Mouse (Mus musculus): ENCODE data around the gene Il1rl1. TPM values are rescaled to one million over a fixed set of nuclear protein-coding genes. Genes with fewer than 3 reads are reported as not detected.

Gene Il1rl1
- not detected in 2 replicates for polyA plus RNA-seq (2012; ENCODE audit: insufficient read depth, insufficient read length, low replicate concordance, missing spikeins)

DNA sequence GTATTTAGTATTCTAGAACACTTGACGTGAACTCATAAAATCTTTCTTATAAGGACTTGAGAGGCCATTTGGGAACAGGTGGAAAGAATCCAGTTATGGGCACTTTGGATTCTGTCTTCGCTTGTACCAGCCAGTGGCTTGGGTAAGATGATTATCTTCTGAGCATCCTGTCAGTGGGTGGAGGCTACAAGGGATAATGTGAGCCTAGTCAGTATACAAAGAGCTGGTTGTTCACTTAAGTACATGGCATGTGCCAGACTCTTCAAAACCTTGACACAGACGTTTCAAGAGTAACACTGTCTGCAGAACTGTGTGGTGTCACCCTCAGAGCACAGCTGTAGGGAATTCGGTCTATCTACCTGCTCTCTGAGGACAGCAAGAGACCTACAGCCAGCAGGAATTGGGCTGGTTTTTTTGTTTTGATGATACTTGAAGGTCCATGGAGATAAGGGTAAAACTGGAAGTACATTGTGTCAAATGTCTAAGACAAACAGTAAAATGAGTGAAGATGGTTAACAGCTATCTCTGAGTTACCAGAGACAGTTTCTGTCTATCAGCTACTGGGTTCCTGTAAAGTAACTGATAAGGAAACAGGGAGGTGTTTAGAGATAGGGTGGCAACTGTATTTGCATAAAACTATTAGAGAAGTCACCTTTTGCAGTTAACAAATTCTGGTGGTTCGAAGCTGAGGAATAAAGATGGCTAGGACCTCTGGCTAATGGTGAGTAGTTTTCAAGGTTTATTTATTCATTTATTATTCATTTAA is at the start of gene Il1rl1:
Il1rl1 (plus strand) TSS at position 661 of the 766 bp plus-strand sequence.
- no peak within 1 kb of the TSS for H3K4me3 ChIP-seq (ENCODE audit: insufficient read depth, low read depth, low read length)
- H3K27ac ChIP-seq (ENCODE audit: insufficient read depth, low read depth, low read length), result no peak within 1 kb of the TSS
- H3K4me1 ChIP-seq (ENCODE audit: control insufficient read depth, insufficient read depth, low read length), result no peaks in the 10 kb centered on the region
- 83% methylated on average over 5 of the region's 5 CpGs for WGBS
- TF ChIP-seq POLR2A (IDR thresholded peaks at IDR 0.05; ENCODE audit: insufficient read depth, low read depth, low read length), result no peak
- no peak for TF ChIP-seq CTCF (IDR thresholded peaks at IDR 0.05; ENCODE audit: insufficient read depth, low read depth, low read length)

DNA sequence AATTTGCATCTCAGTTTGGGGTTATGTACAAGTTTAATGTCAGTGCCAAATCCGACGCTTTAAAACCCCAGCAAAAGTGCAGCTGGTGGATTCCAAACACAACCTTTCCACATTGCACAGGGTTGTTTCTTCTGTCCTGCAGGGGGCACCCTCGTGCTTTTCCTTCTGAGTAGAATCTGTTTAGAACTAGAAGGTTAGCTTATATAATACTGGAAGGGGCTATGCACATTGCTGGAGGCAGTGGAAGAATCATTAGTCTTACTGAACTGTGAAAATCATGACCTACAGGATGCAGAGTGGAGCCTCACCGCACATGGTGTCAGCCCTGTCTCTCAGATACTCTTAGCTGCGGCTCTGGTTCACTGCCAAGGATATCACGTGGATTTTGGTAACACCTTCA is 49.3 kb upstream of the Il1rl1 start:
- WGBS, result 57% methylated on average over 6 of the region's 6 CpGs
- Histone ChIP-seq H3K27ac (ENCODE audit: insufficient read depth, low read depth, low read length) (no peak overlapping the region), H3K4me1 (ENCODE audit: control insufficient read depth, insufficient read depth, low read length) (no peaks in the 10 kb centered on the region), H3K4me3 (ENCODE audit: insufficient read depth, low read depth, low read length) (no peak overlapping the region)
- TF ChIP-seq CTCF (IDR thresholded peaks at IDR 0.05; ENCODE audit: insufficient read depth, low read depth, low read length) (no peak), POLR2A (IDR thresholded peaks at IDR 0.05; ENCODE audit: insufficient read depth, low read depth, low read length) (no peak)

DNA sequence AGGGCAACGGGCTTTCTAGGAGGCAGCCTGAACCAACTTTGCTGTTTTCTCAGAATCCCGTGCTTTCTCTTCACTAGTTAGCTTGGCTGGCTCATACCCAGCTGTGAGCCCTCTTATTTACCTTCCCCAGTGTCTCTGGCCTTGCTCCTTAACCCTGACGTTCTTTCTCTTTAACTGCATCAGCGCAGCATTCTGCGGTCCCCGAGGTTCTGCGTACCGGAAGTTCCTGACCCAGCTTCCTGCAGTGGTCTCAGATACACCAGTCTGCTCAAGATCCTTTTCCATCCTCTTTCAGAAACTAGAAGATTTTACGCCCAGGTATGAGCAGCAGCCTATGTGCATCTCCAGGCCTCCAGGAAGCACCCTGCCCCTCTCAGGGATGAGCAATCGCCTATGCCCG is 48.4 kb upstream of the Il1rl1 start:
- H3K27ac ChIP-seq (ENCODE audit: insufficient read depth, low read depth, low read length), result no peak overlapping the region
- H3K4me1 ChIP-seq (ENCODE audit: control insufficient read depth, insufficient read depth, low read length), result no peaks in the 10 kb centered on the region
- TF ChIP-seq POLR2A (IDR thresholded peaks at IDR 0.05; ENCODE audit: insufficient read depth, low read depth, low read length) (no peak), CTCF (IDR thresholded peaks at IDR 0.05; ENCODE audit: insufficient read depth, low read depth, low read length) (no peak)
- H3K4me3 ChIP-seq (ENCODE audit: insufficient read depth, low read depth, low read length), result no peak overlapping the region
- WGBS, result 88% methylated on average over 11 of the region's 11 CpGs

DNA sequence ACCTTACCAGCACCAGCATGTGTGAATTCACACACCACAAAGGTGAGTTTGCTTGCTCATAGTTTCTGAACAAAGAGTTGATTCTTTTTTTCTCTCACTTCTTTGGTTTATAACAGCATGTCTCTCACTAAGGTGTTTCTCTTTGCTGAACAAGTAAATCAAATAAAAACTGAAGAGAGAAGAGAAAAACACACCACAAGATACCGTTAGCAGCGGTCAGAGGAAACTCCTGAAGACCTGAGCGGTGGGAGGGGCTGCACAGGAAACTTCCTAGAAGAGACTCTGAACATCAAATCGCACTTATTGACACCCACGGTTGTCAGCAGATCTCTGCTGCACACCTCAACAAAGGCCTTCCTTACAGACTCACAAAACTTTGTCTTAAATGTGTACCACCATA is 46.5 kb upstream of the Il1rl1 start:
- no peak for TF ChIP-seq CTCF (IDR thresholded peaks at IDR 0.05; ENCODE audit: insufficient read depth, low read depth, low read length)
- TF ChIP-seq POLR2A (IDR thresholded peaks at IDR 0.05; ENCODE audit: insufficient read depth, low read depth, low read length), result no peak
- no peaks in the 10 kb centered on the region for H3K4me1 ChIP-seq (ENCODE audit: control insufficient read depth, insufficient read depth, low read length)
- no peak overlapping the region for H3K27ac ChIP-seq (ENCODE audit: insufficient read depth, low read depth, low read length)
- no peak overlapping the region for H3K4me3 ChIP-seq (ENCODE audit: insufficient read depth, low read depth, low read length)
- WGBS, result 86% methylated on average over 5 of the region's 5 CpGs

DNA sequence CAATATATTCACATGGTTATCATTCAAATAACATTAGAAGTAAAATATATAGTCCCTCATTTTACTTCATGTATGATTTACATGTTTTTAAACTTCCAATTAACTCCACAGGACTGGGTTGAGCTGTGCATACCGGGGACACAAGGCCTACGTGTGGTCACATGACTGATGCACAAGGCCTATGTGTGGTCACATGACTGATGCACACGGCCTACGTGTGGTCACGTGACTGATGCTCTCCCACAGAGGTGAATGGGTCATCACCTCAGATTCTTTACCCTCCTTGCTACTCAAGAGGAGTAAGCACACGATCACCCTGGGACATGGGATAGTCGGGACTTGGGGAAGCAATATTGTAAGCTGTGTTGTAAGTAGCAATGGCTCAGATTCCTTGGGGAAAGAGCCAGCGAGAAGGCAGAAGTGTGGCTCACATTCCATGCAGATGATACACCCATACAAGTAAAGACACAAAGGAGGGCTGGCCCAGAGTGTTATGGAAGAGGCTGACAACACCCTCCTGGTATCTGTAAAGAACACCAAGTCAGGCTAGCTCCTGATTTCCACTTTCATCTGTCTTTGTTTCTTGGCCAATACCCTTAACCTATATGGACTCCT is 44.3 kb upstream of the Il1rl1 start:
- Histone ChIP-seq H3K4me3 (ENCODE audit: insufficient read depth, low read depth, low read length) (no peak overlapping the region), H3K27ac (ENCODE audit: insufficient read depth, low read depth, low read length) (no peak overlapping the region), H3K4me1 (ENCODE audit: control insufficient read depth, insufficient read depth, low read length) (no peaks in the 10 kb centered on the region)
- 94% methylated on average over 8 of the region's 8 CpGs for WGBS
- TF ChIP-seq CTCF (IDR thresholded peaks at IDR 0.05; ENCODE audit: insufficient read depth, low read depth, low read length) (no peak), POLR2A (IDR thresholded peaks at IDR 0.05; ENCODE audit: insufficient read depth, low read depth, low read length) (no peak)

DNA sequence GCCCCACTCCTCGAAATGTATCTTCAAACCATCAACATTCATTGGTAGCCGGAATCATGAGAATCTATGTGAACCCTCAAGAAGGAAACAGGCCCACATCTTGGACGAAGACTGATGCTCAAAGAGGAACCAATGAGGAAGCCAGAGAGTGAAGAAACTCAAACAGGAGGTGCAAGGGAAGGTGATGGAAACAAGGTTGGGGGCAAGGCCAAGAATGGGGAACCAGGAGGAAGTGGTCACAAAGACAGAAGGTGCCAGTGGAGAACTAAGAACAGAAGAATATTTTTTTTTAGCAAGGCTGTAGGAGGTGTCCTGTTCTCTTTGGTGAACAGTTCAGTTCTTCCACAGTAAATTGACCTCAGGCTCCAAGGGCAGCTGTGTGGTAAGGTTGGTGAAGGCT is 38.0 kb upstream of the Il1rl1 start:
- no peaks in the 10 kb centered on the region for H3K4me1 ChIP-seq (ENCODE audit: control insufficient read depth, insufficient read depth, low read length)
- no peak overlapping the region for H3K4me3 ChIP-seq (ENCODE audit: insufficient read depth, low read depth, low read length)
- TF ChIP-seq POLR2A (IDR thresholded peaks at IDR 0.05; ENCODE audit: insufficient read depth, low read depth, low read length), result no peak
- no peak for TF ChIP-seq CTCF (IDR thresholded peaks at IDR 0.05; ENCODE audit: insufficient read depth, low read depth, low read length)
- no peak overlapping the region for H3K27ac ChIP-seq (ENCODE audit: insufficient read depth, low read depth, low read length)
- 93% methylated on average over 3 of the region's 3 CpGs for WGBS

DNA sequence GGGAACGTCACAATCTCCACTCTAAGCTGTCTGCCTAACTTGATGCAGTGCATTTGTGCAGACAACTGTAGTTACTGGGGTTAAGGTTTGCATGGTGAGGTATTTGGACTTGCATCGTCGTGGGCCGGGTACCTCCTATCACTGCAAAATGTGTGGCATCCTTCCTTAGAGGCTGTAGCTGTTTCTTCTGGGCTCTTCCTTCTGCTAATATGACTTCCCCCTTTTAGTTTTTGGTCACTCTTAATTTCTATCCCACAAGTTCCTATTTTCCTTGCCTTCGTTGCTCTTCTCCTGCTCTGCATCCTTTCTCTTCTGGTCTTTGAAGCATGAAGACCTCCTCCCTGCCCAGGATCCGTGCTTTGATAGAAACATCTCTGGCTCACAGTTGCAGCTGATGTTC is 36.8 kb upstream of the Il1rl1 start:
- H3K4me1 ChIP-seq (ENCODE audit: control insufficient read depth, insufficient read depth, low read length), result no peaks in the 10 kb centered on the region
- H3K4me3 ChIP-seq (ENCODE audit: insufficient read depth, low read depth, low read length), result no peak overlapping the region
- 89% methylated on average over 6 of the region's 6 CpGs for WGBS
- no peak overlapping the region for H3K27ac ChIP-seq (ENCODE audit: insufficient read depth, low read depth, low read length)
- TF ChIP-seq POLR2A (IDR thresholded peaks at IDR 0.05; ENCODE audit: insufficient read depth, low read depth, low read length), result no peak
- TF ChIP-seq CTCF (IDR thresholded peaks at IDR 0.05; ENCODE audit: insufficient read depth, low read depth, low read length), result no peak

DNA sequence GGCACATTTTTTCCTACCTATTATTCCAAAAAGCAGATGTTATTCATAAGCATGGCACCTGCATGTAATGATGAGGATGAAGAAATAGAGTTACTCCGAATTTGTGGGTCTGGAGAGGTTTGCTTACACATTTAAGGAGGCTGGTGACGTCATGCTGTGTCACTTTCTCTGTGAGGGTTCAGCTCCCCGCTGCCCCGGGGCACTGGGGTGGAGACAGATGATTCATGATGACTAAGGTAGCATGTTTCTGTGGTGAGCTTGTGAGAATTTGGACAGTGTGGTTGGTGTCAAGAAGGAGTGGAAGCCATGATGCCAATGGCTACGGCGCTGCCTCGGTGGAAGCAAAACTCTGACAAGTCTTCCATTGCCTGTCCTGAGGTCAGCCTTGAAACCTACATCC is 36.2 kb upstream of the Il1rl1 start:
- H3K4me1 ChIP-seq (ENCODE audit: control insufficient read depth, insufficient read depth, low read length), result no peaks in the 10 kb centered on the region
- no peak overlapping the region for H3K4me3 ChIP-seq (ENCODE audit: insufficient read depth, low read depth, low read length)
- TF ChIP-seq CTCF (IDR thresholded peaks at IDR 0.05; ENCODE audit: insufficient read depth, low read depth, low read length), result no peak
- TF ChIP-seq POLR2A (IDR thresholded peaks at IDR 0.05; ENCODE audit: insufficient read depth, low read depth, low read length), result no peak
- no peak overlapping the region for H3K27ac ChIP-seq (ENCODE audit: insufficient read depth, low read depth, low read length)
- 83% methylated on average over 7 of the region's 7 CpGs for WGBS

DNA sequence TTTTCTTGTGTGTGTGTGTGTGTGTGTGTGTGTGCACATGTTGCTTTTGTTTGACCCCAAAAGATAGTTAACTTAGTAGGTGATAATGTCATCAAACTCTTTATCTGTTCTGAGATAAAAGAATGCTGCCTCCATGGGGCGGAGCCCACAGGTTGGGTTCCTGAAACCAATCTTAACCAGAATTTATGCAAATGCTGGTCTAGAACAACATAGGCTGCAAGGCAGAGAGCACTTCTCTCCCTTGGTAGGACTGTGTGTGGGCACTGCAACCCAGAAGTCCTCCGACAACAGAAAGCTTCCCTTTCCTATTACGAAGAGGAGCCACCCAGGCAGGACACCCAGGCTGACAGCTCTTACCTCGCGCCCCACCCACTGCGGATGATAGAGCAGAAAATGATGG is 29.7 kb upstream of the Il1rl1 start:
- Histone ChIP-seq H3K4me1 (ENCODE audit: control insufficient read depth, insufficient read depth, low read length) (no peaks in the 10 kb centered on the region), H3K4me3 (ENCODE audit: insufficient read depth, low read depth, low read length) (no peak overlapping the region), H3K27ac (ENCODE audit: insufficient read depth, low read depth, low read length) (no peak overlapping the region)
- WGBS, result 96% methylated on average over 6 of the region's 6 CpGs
- no peak for TF ChIP-seq CTCF (IDR thresholded peaks at IDR 0.05; ENCODE audit: insufficient read depth, low read depth, low read length)
